Mouse (Mus musculus) cortical plate, adult 2 months (tissue): ENCODE measurements around the gene Zfp275.

Experiments
- CTCF ChIP-seq: fragments of 200-500 bp; IDR thresholded peaks from 2 replicates; pipeline ENCODE4 v1.5.1; 2011; ENCODE audit warnings: mild to moderate bottlenecking, control low read depth, low read length; ENCODE audit not compliant: insufficient read depth; ENCODE audit errors: extremely low read depth
- POLR2A ChIP-seq: fragments of 200-500 bp; IDR thresholded peaks from 2 replicates; pipeline ENCODE4 v1.6.1; 2011; ENCODE audit warnings: mild to moderate bottlenecking, low read length, control low read depth; ENCODE audit not compliant: insufficient read depth; ENCODE audit errors: extremely low read depth

GRCm38 (mm10) chrX:73391481-73391880 is 49.1 kb downstream of the Zfp275 start:
- no peak for TF ChIP-seq POLR2A
- TF ChIP-seq CTCF: no peak
